Mouse (Mus musculus): Measurements from ENCODE around the gene Col1a1. TPM values are rescaled to one million over a fixed set of nuclear protein-coding genes. Genes with fewer than 3 reads are reported as not detected.

Col1a1 gene
- total RNA-seq (2017): not detected in 3 replicates

GRCm38 (mm10) chr11:94936045-94936444 lies at the start of gene Col1a1:
Gene Col1a1, plus strand, starts transcription at chr11:94936224.
- no peak for ATAC-seq (replicated peaks; ENCODE audit: insufficient number of reproducible peaks, low FRiP score, low TSS enrichment, poor library complexity, severe bottlenecking)

GRCm38 (mm10) chr11:94891155-94891554 lies 44.9 kb upstream of the Col1a1 start:
- ATAC-seq (replicated peaks; ENCODE audit: insufficient number of reproducible peaks, low FRiP score, low TSS enrichment, poor library complexity, severe bottlenecking): no peak

DNA sequence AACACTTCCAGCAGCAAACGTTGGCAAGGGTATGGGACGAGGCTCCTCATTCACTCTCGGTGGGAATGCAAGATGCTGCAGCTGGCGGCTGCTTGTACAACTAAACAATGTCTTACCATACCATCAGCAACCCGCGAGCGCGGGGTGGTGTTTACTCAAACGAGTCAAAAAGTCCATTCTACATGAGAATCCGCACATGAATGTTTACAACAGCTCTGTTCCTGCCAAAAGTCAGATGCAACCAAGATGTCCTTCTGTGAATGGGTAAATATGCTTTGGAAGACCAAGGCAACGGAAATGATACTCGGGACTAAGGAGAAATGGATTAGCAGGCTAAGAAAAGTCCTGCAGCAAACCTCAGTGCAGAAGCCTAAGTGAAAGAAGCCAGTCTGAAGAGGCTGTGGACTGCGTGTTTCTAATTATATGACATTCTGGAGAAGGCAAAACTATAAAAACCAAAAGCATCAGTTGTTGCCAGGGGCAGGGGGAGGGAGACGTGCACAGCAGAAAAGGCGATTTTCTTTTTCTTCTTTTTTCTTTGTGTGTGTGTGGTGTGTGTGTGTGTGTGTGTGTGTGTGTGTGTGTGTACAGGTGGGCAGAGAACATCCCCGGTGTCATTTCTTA lies 39.2 kb upstream of the Col1a1 start:
- no peak for ATAC-seq (replicated peaks; ENCODE audit: insufficient number of reproducible peaks, low FRiP score, low TSS enrichment, poor library complexity, severe bottlenecking)

GRCm38 (mm10) chr11:94901231-94901630 lies 34.8 kb upstream of the Col1a1 start:
- ATAC-seq (replicated peaks; ENCODE audit: insufficient number of reproducible peaks, low FRiP score, low TSS enrichment, poor library complexity, severe bottlenecking): no peak

DNA sequence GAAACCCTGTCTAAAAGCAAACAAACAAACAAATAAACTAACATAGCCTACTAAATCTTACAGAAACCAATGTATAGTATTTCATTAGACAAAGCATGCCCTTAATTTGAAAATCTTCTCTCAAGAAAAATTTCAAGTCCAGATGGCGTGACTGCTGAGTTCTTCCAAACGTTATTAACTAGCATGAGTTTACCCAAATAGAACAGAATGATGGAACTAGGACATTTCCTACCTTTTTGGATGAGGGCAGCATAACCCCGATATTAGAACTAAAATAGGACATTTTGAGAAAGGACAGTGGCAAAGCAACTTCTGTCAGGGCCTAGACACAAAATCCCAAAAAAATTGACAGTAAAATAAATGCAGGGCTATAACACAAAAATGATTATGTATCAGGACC lies 31.7 kb upstream of the Col1a1 start:
- no peak for ATAC-seq (replicated peaks; ENCODE audit: insufficient number of reproducible peaks, low FRiP score, low TSS enrichment, poor library complexity, severe bottlenecking)

DNA sequence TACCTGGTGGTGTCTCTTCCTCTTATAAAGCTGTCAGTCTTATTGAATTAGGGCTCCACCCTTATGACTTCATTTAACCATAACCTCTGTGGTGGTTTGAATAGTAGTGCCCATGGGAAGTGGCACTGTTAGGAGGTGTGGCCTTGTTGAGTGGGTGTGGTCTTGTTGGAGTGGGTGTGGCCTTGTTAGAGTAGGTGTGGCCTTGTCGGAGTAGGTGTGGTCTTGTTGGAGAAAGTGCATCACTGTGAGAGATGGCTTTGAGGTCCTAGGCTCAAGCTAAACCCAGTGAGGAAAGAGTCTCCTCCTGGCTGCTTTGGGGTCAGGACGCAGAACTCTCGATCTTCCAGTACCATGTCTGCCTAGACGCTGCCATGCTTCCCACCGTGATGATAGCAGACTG lies 25.1 kb upstream of the Col1a1 start:
- no peak for ATAC-seq (replicated peaks; ENCODE audit: insufficient number of reproducible peaks, low FRiP score, low TSS enrichment, poor library complexity, severe bottlenecking)

- ATAC-seq (replicated peaks; ENCODE audit: insufficient number of reproducible peaks, low FRiP score, low TSS enrichment, poor library complexity, severe bottlenecking): no peak
These were observed 23.5 kb upstream of the Col1a1 start for GRCm38 (mm10) chr11:94912568-94912967.

- ATAC-seq (replicated peaks; ENCODE audit: insufficient number of reproducible peaks, low FRiP score, low TSS enrichment, poor library complexity, severe bottlenecking): no peak
These were observed 22.5 kb upstream of the Col1a1 start for GRCm38 (mm10) chr11:94913302-94914090.

DNA sequence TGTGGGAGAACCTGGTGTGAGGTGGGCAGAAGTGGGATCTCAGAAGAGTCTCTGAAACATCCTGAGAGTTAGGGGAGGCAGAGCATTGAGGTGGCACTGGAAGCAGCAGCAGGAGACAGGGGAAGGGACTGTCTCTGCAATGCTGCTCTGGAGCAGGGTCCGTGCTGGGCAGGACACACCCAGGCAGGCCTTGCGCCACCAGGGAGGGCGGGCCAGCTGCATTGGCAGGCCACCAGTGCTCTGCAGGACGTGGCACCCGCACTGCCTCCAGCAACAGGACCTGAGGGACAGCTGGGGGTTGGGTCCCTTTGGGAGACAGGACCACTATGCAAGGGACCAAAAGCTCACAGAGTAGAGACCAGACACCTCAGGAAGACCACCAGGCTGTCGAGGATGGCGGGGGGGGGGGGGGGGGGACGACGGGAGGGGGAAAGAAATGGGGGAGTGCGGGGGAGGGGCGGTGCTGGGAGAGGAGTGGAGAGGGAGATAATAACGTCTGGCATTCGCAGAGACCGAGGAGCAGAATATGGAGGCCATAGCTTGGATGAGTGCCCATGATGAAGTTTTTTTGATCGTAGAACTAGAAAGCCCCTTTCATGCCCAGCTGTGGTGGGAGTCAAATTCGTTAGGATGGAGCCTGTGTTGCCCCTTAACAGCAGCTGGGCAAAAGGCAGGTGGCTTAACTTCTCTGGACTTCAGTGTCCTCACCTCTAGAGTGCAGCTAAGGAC lies 20.2 kb upstream of the Col1a1 start:
- ATAC-seq (replicated peaks; ENCODE audit: insufficient number of reproducible peaks, low FRiP score, low TSS enrichment, poor library complexity, severe bottlenecking): no peak

- ATAC-seq (replicated peaks; ENCODE audit: insufficient number of reproducible peaks, low FRiP score, low TSS enrichment, poor library complexity, severe bottlenecking): no peak
These were observed 19.5 kb upstream of the Col1a1 start for GRCm38 (mm10) chr11:94916477-94916876.

- no peak for ATAC-seq (replicated peaks; ENCODE audit: insufficient number of reproducible peaks, low FRiP score, low TSS enrichment, poor library complexity, severe bottlenecking)
These were observed 18.3 kb upstream of the Col1a1 start for GRCm38 (mm10) chr11:94917717-94918116.

DNA sequence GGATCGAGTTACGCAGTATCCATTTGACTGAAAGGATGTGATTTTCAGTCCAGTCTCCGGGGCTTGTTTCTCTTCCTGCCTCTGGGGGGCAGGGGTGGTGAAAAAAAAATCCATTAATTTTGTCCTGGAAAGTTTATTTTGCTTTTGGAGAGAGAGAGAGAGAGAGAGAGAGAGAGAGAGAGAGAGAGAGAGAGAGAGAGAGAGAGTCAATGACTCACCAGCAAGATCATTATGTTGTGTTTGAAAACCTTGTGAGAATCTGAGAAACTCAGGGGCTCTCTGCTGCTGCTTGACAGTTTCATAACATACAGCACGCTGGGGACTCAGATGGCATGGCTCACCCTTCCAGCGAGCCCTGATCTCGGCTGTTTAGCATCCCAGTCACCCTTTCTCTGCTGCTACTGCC lies 15.0 kb upstream of the Col1a1 start:
- ATAC-seq (replicated peaks; ENCODE audit: insufficient number of reproducible peaks, low FRiP score, low TSS enrichment, poor library complexity, severe bottlenecking): no peak

- ATAC-seq (replicated peaks; ENCODE audit: insufficient number of reproducible peaks, low FRiP score, low TSS enrichment, poor library complexity, severe bottlenecking): no peak
These were observed 11.0 kb upstream of the Col1a1 start for GRCm38 (mm10) chr11:94924977-94925376.

- ATAC-seq (replicated peaks; ENCODE audit: insufficient number of reproducible peaks, low FRiP score, low TSS enrichment, poor library complexity, severe bottlenecking): no peak
These were observed 9.6 kb upstream of the Col1a1 start for GRCm38 (mm10) chr11:94926431-94926830.

DNA sequence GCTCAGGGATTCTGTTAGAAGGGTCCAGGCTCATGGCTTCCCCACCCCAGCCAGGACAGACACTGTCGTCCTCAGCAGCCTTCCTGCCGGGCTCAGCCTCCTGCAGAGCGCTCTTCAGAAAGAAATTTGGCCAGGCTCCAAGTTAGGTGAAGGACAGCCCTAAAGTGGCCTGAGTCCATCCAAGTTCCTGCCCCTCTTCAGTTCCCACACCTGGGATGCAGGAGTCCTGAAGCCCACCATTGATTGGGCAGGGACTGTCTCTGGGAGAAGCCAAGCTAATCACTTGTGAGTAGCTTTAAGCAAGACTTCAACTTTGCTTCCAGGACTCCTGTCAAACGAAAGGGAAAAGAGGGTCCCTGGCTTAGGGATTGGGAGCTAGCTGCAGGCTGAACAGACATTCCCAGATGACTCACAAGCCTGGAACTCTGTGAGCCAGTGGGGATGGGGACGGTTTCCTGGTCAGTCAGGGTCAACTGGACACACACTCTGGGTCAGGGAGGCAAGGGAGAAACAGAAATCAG lies 8.2 kb upstream of the Col1a1 start:
- no peak for ATAC-seq (replicated peaks; ENCODE audit: insufficient number of reproducible peaks, low FRiP score, low TSS enrichment, poor library complexity, severe bottlenecking)

DNA sequence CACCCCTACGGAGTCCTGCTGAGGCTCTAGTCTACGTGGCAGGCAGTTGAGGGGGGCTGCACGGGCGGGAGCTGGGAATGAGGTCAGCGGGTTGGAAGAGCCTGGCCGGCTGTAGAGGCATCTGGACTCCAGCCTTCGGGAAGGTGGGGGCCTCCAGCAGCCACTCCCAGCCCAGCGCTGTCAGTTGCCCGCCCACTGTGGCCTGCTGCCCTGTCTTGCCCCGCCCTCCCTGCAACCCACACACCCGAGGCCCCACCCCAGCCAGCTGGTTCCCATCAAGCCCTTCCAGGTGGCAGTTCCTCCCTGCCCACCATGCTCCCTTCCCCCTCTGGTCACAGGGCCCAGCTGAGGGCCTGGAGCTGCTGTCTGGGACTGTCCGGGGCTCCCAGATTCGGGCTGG lies 7.2 kb upstream of the Col1a1 start:
- no peak for ATAC-seq (replicated peaks; ENCODE audit: insufficient number of reproducible peaks, low FRiP score, low TSS enrichment, poor library complexity, severe bottlenecking)

DNA sequence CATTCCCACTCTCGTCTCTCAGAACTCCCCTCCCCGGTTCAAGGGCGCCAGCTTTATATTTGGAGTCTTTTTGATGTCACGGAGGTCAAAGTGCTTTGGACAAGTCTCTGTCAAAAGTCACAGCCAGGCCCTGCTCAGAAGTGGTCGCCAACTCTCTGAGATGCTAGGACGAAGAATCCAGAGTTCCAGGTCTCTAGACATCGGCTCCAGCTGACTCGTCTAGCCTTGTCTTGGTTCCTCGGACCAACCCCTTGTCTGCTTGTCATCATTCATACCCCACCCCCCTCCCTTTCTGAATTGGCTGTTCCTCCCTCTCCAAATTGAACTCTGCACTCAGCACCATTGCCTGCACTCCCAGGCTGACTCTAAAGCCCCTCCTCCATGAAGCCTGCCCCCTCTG lies 6.4 kb upstream of the Col1a1 start:
- no peak for ATAC-seq (replicated peaks; ENCODE audit: insufficient number of reproducible peaks, low FRiP score, low TSS enrichment, poor library complexity, severe bottlenecking)

GRCm38 (mm10) chr11:94930151-94930550 lies 5.9 kb upstream of the Col1a1 start:
- ATAC-seq (replicated peaks; ENCODE audit: insufficient number of reproducible peaks, low FRiP score, low TSS enrichment, poor library complexity, severe bottlenecking): no peak

DNA sequence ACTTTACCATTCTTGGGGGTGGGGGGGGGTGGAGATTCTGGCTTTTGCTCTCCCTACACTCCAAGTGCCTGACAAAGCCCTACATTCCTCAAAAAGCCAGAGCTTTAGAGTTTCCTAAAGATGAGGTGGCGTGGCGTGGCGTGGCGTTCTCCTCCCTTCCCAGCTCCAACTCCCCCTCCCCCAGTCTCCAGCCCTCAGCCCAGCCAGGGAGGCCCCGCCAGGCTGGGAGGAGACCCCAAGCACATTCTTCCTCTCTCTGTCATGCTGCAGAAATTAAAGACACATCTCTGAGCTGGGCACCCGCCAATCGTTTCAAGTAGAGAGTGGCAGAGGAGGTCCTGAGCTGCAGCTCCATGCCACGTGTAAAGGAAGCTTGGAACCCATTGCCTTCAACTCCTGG lies 2.4 kb upstream of the Col1a1 start:
- ATAC-seq (replicated peaks; ENCODE audit: insufficient number of reproducible peaks, low FRiP score, low TSS enrichment, poor library complexity, severe bottlenecking): no peak

- no peak for ATAC-seq (replicated peaks; ENCODE audit: insufficient number of reproducible peaks, low FRiP score, low TSS enrichment, poor library complexity, severe bottlenecking)
These were observed 1.5 kb upstream of the Col1a1 start for GRCm38 (mm10) chr11:94934526-94934925.
